Mouse (Mus musculus): ENCODE data around the gene Gadd45gip1. TPM values are rescaled to one million over a fixed set of nuclear protein-coding genes. Genes with fewer than 3 reads are reported as not detected.
A peak's percentile ranks its signal among the peaks of the same experiment; 100 is the strongest.

Gadd45gip1 gene
- polyA plus RNA-seq, 1 experiment: 52.9 TPM

DNA sequence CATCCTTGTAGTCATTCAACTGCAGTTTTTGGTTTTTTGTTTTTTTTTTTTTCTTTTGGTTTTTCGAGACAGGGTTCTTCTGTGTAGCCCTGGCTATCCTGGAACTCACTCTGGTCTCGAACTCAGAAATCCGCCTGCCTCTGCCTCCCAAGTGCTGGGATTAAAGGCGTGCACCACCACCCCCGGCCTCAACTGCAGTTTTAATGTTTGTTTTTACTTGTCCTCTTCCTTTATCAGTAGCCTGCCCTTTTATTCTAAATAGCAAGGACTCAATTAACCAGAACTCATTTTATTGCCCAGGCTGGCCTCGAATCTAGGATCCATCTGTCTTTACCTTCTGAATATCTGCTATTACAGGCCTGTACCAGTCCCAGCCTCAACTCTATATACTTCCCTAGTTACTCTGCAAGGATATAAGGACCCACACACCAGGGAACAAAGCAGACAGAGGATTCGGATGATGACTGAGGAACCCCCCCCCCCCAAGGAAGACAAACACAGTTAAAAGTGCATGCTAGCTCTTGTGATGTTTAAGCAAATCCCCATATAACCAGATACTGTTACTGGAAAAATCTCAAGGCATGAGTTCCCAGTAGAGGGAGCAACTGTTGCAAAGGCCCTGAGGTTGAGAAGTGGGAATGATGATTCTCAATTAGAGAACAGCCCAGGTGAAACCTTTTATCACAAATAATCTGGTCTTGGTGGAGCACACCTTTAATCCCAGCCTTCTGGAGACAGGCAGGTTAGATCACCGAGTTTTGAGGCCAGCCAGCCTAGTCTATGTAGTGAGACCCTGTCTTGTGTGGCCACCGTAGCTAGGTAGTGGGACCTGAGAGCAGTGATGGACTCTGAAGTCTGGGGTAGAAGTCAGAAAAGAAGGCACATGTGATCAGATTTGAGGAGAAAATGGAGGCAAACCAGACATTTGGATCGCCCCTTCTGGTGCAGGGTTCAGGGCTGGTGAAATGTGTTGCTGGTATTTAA, 1.7 kb downstream of the Gadd45gip1 start:
- 39% methylated on average over 10 of the region's 10 CpGs for WGBS
- H3K36me3 ChIP-seq (ENCODE audit: control insufficient read depth, insufficient read depth, low read length): peaks cover 35% of the 10 kb centered on the region
- no peak overlapping the region for H3K27ac ChIP-seq (ENCODE audit: control insufficient read depth, insufficient read depth, low read length)
- H3K4me1 ChIP-seq (replicated peaks; ENCODE audit: control insufficient read depth, insufficient read depth, low read length): peaks cover 2% of the 10 kb centered on the region
- TF ChIP-seq POLR2A (IDR thresholded peaks at IDR 0.05; ENCODE audit: control insufficient read depth, extremely low read depth, insufficient read depth, low read length, poor library complexity) (no peak), CTCF (IDR thresholded peaks at IDR 0.05; ENCODE audit: borderline replicate concordance, control insufficient read depth, extremely low read depth, insufficient read depth, low read length, poor library complexity) (no peak)
- H3K27me3 ChIP-seq (ENCODE audit: control insufficient read depth, insufficient read depth, low read length): no peaks in the 10 kb centered on the region
- peak overlapping the region; percentile 93 for H3K4me3 ChIP-seq (ENCODE audit: control insufficient read depth, insufficient read depth, low read length)
- no peak for DNase-seq

GRCm38 (mm10) chr8:84834002-84834865, 2.9 kb downstream of the Gadd45gip1 start:
- TF ChIP-seq CTCF (IDR thresholded peaks at IDR 0.05; ENCODE audit: borderline replicate concordance, control insufficient read depth, extremely low read depth, insufficient read depth, low read length, poor library complexity) (no peak), POLR2A (IDR thresholded peaks at IDR 0.05; ENCODE audit: control insufficient read depth, extremely low read depth, insufficient read depth, low read length, poor library complexity) (no peak)
- Histone ChIP-seq H3K4me3 (ENCODE audit: control insufficient read depth, insufficient read depth, low read length) (no peak overlapping the region), H3K27ac (ENCODE audit: control insufficient read depth, insufficient read depth, low read length) (no peak overlapping the region), H3K27me3 (ENCODE audit: control insufficient read depth, insufficient read depth, low read length) (no peaks in the 10 kb centered on the region), H3K36me3 (ENCODE audit: control insufficient read depth, insufficient read depth, low read length) (peaks cover 39% of the 10 kb centered on the region), H3K4me1 (replicated peaks; ENCODE audit: control insufficient read depth, insufficient read depth, low read length) (peaks cover 2% of the 10 kb centered on the region)
- 93% methylated on average over 19 of the region's 19 CpGs for WGBS
- no peak for DNase-seq

DNA sequence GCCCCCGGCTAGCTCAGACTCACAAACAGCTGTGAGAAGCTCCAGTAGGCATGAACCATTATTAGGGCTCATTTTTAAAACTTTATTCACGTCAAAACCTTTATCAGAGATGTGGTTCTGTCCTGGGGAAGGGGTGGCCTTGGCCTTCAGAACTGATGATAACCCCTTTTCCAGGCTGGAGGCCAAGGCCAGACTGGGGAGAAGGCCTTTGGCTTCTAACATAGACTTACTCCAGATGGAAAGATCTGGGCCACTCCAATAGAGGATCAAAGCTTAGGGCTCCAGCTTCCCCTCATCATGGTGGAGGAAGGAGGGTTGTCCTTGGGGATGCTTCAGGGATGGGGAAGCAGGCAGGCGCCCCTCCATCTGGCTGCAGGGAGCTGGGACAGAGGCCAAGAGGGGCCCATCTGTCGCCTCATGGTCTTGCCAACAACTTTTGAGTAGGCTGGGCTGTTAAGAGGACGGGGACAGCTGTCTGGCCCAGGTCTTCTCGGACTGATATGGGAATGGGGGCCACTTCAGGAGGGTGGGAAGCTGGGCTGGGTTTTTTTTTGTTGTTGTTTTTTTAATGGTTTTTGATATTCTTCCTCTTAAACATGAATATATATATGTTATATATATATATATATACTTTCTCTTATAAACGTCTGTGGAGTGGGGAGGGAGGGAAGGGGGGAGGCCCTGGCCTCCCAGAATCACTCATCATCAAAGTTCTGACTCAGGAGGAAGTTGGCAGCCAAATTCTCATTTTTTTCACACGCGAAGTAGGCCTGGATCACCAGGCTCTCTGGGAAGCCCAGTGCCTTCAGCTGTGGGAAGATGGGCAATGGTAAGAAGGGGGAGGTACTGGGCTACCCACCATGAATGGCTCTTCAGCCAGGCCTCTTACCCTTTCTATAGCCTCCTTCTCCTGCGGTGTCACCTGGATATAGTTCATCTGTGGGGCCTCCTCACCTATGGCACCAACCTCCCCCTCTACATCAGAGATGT, 3.8 kb downstream of the Gadd45gip1 start:
- Histone ChIP-seq H3K4me1 (replicated peaks; ENCODE audit: control insufficient read depth, insufficient read depth, low read length) (peaks cover 5% of the 10 kb centered on the region), H3K36me3 (ENCODE audit: control insufficient read depth, insufficient read depth, low read length) (peaks cover 39% of the 10 kb centered on the region), H3K27ac (ENCODE audit: control insufficient read depth, insufficient read depth, low read length) (no peak overlapping the region), H3K27me3 (ENCODE audit: control insufficient read depth, insufficient read depth, low read length) (no peaks in the 10 kb centered on the region), H3K4me3 (ENCODE audit: control insufficient read depth, insufficient read depth, low read length) (no peak overlapping the region)
- 88% methylated on average over 10 of the region's 10 CpGs for WGBS
- no peak for DNase-seq
- TF ChIP-seq CTCF (IDR thresholded peaks at IDR 0.05; ENCODE audit: borderline replicate concordance, control insufficient read depth, extremely low read depth, insufficient read depth, low read length, poor library complexity) (no peak), POLR2A (IDR thresholded peaks at IDR 0.05; ENCODE audit: control insufficient read depth, extremely low read depth, insufficient read depth, low read length, poor library complexity) (no peak)

GRCm38 (mm10) chr8:84837149-84837911, 6.0 kb downstream of the Gadd45gip1 start:
- TF ChIP-seq CTCF (IDR thresholded peaks at IDR 0.05; ENCODE audit: borderline replicate concordance, control insufficient read depth, extremely low read depth, insufficient read depth, low read length, poor library complexity) (no peak), POLR2A (IDR thresholded peaks at IDR 0.05; ENCODE audit: control insufficient read depth, extremely low read depth, insufficient read depth, low read length, poor library complexity) (no peak)
- H3K4me3 ChIP-seq (ENCODE audit: control insufficient read depth, insufficient read depth, low read length): no peak overlapping the region
- no peaks in the 10 kb centered on the region for H3K27me3 ChIP-seq (ENCODE audit: control insufficient read depth, insufficient read depth, low read length)
- WGBS: 92% methylated on average over 8 of the region's 8 CpGs
- DNase-seq: no peak
- peaks cover 42% of the 10 kb centered on the region for H3K36me3 ChIP-seq (ENCODE audit: control insufficient read depth, insufficient read depth, low read length)
- no peak overlapping the region for H3K27ac ChIP-seq (ENCODE audit: control insufficient read depth, insufficient read depth, low read length)
- peaks cover 5% of the 10 kb centered on the region for H3K4me1 ChIP-seq (replicated peaks; ENCODE audit: control insufficient read depth, insufficient read depth, low read length)

DNA sequence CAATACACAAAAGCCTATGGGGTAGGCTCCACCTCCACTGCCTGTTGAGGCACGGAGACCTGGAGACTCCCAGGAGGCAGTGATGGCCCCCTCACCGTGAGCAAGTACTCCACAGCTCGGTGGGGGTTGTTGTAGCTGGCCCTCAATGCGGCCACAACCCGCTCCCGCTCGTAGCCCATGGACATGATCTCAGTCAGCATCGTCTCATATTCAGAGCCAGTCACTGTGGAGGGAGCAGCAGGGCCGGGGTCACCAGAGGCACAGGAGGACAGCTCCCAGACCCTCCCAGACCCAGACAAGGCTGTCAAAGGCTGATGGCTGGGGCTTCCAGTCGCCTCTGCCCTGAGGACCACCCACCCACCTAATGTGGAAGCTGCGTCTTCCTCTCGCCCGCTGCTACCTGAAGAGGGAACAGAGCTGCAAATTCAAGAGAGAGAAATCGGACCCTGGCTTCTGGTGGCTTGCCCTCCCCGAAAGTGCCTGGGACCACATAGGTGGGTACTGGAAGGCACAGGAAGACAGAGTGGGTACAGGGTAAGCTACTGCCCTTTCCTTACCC, 6.7 kb downstream of the Gadd45gip1 start:
- Histone ChIP-seq H3K27ac (ENCODE audit: control insufficient read depth, insufficient read depth, low read length) (no peak overlapping the region), H3K4me3 (ENCODE audit: control insufficient read depth, insufficient read depth, low read length) (no peak overlapping the region), H3K27me3 (ENCODE audit: control insufficient read depth, insufficient read depth, low read length) (no peaks in the 10 kb centered on the region), H3K36me3 (ENCODE audit: control insufficient read depth, insufficient read depth, low read length) (peaks cover 46% of the 10 kb centered on the region), H3K4me1 (replicated peaks; ENCODE audit: control insufficient read depth, insufficient read depth, low read length) (peaks cover 4% of the 10 kb centered on the region)
- TF ChIP-seq POLR2A (IDR thresholded peaks at IDR 0.05; ENCODE audit: control insufficient read depth, extremely low read depth, insufficient read depth, low read length, poor library complexity) (no peak), CTCF (IDR thresholded peaks at IDR 0.05; ENCODE audit: borderline replicate concordance, control insufficient read depth, extremely low read depth, insufficient read depth, low read length, poor library complexity) (no peak)
- 96% methylated on average over 15 of the region's 15 CpGs for WGBS
- no peak for DNase-seq

Data from thymus, adult 2 months (tissue).